Mouse (Mus musculus) urinary bladder, postnatal 4 days (tissue): Measurements from ENCODE around the gene Pacrg.

ENCODE experiments used
- DNase-seq, 2 experiments: peaks; one replicate each; pipeline ENCODE4 v3.0.0; 2021 to 2022; ENCODE audit warnings: low spot score in 2 of 2

The Pacrg gene

GRCm38 (mm10) chr17:10454406-10454805, 385.7 kb downstream of the Pacrg start:
- DNase-seq, result no peak

GRCm38 (mm10) chr17:10452801-10453200, 387.3 kb downstream of the Pacrg start:
- no peak for DNase-seq

DNA sequence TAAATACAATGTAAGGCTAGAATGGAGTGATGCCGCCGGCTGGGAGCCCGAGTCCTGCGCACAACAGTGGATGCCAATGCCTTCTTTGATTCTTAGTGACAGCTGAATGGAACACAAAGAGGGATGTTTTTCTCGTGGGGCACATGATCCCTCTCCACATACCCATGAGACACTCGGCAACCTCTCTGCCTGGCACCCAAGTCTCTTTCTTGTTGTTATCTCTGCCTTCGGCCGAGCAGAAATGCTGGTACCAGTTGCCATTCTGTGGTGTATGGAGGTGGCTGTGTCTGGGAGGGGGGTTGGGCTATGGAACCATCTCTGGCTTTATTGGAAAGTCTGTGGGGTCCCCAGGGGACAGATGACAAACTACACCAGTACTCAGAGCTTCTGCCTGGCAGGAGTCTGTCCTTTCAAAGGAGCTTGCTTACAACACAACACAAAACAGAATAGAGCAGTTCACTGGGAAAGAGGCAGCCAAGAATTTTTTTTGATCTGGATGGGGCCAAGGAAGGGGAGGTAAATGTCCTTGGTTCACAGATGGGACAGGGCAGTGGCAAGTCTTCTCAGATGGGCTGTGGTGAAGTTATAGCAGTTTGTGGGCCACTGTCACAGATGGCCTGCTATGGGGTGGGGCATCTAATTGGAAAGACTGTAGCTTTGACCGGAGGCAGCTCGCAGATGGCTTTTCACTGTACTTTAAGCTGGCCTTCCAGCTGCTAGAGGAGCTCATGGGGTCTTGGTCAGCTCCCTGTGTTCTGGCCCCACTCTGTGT, 388.6 kb downstream of the Pacrg start:
- DNase-seq, result no peak

GRCm38 (mm10) chr17:10449800-10450299, 390.3 kb downstream of the Pacrg start:
- peak in 1 of 2 experiments; percentile 55 for DNase-seq

DNA sequence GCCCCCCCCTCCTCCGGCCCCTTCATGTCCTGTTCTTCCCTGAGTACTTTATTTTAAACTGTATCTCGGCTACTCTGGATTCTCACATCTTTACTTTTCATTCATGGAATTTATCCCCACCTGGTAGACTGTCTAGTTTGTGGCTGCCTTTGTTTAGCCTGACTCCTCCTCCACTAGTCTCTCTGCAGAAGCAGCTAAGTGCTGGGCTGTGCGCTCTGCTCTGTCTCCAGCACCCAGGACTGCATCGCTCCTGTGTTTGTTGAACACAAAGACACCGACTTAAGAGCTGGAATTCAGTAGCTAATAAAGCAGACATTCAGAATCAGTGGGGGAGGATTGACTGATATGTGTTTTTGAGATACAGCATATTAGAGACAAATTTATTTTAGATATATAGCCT, 391.7 kb downstream of the Pacrg start:
- DNase-seq, result peak in 1 of 2 experiments; percentile 43

DNA sequence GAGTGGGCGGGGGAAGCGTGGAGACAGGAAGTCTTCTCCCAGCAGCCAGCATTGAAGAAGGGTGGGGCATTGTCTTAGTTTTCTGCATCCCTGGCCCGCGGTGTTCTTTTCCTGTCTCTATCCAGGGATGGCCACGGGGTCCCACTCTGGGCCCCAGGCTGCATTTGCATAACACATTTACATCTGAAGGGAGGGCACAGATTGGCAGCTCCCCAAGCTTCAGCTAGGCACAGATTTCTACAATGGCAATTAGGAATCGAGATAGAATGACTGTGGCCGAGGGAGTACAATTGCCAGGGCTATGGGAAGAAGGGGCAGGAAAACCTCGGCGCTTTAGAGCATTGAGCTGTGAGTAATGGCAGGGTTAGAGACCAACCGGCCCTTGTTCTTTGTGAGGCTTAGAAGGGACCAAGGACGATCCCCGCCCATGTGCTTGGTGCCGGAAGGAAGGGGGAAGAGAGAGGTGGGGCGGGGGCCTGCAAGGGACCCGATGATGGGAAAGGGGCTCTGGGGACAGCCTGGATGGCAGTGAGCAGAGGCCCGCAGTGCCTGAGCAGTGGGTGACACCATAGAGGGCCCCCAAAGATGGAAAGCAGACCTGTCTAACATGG, 398.5 kb downstream of the Pacrg start:
- DNase-seq, result no peak

DNA sequence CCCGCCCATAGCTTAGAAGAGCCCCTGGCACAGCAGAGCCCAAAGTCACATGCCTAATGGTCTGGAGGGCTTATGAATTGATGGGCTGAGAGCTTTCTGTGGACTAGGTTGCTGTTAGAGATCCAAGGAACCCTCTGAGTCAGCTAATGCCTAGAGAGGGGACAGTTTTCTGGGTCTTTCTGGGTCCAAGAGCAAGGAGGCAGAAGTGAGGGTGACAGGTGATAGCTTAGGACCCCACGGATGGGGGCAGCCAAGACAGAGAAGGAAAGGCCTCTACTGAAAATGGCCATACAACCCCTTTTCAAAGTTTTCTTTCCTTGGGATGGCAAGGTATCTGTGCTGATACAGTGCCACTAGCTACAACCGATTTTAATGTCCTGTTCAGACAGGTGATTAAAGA, 399.1 kb downstream of the Pacrg start:
- DNase-seq, result peak in 1 of 2 experiments; percentile 16

- peak in 1 of 2 experiments; percentile 47 for DNase-seq
These were observed 400.3 kb downstream of the Pacrg start for GRCm38 (mm10) chr17:10439815-10440214.

DNA sequence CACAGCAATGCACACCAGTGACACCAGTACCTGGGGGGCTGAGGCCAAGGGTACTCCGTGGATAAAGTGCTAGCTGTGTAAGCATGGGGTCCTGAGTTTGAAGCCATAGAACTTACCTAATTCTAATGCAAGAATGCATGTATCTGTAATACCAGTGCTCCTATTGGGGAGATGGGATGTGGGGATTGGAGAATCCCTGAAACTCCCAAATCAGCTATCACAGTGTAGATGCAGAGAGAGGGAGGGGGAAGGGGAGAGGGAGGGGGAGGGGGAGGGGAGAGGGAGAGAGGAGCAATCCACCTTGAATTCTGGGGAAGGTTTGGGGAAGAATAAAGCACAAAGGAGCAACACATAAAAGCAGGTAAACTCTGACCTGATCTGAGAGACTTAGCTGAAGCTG, 405.2 kb downstream of the Pacrg start:
- DNase-seq, result peak in 1 of 2 experiments; percentile 36

GRCm38 (mm10) chr17:10432525-10433180, 407.5 kb downstream of the Pacrg start:
- DNase-seq, result peak in 1 of 2 experiments; percentile 23

DNA sequence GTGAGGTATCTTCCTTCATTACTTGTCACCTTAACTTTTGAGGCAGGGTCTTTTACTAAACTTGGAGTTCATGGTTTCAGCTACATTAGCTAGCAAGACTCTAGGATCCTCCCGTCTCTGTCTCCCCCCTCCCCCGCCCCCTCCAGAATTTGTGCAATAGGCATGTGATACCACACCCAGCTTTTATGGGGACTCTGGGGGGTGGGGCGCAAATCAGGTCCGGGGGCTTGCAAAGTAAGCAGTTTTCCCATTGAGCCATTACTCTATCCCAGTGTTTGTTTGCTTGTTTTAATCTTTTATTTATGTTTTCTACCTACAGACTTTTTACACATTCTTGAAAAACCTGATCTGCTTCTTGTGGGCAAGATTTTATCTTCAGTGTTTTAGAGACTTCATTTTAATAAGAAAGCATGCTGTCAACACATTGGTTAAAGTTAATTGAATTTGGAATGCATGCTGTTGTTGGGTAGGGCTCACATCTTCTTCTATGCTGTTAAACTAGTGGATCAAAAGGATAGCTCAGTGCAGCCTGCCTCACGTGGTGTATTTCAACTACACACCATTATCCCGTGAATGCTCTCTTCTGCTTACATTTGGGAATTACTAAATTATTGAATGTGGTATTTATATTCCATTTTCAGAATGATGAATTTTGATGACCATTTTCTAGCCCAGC, 408.1 kb downstream of the Pacrg start:
- peak in 1 of 2 experiments; percentile 20 for DNase-seq

DNA sequence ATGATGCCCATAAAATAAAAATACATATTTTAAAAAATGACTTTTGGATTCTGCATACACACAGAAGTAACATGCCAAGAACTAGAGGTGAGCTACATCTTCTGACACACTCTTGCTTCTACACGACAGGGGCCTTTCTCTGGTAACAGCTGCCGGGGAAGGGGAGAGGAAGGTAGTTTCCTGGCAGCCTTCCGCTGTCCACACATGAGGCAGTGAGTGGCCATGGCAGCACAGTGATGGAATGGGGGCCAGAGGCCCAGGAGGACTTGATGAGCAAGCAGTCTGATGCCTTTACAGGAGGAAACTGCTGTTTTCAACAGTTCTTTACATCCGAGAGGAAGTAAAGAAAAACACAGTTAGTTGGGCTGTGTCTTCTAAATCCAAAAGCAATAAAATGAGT, 409.3 kb downstream of the Pacrg start:
- peak in 1 of 2 experiments; percentile 28 for DNase-seq

- peak in 1 of 2 experiments; percentile 56 for DNase-seq
These were observed 410.7 kb downstream of the Pacrg start for GRCm38 (mm10) chr17:10429406-10429805.

DNA sequence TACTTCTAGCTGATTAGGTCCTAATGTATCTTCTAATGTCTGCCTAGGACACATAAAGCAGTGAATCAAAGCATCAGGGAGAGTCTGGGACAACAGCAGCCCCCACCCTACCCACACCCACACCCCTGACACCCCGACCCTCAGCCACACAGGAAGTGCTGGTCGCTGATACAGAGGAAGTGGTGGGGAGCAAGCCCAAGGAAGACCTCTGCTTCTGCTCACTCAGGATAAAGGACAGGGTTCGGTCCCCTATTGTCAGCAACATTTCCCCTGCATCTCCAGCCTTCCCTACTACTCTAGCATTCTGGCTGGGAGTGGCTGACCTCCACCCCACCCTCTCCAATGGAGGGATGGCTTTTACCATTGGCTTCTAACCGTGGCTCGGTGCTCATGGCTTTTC, 414.8 kb downstream of the Pacrg start:
- peak in 1 of 2 experiments; percentile 38 for DNase-seq

DNA sequence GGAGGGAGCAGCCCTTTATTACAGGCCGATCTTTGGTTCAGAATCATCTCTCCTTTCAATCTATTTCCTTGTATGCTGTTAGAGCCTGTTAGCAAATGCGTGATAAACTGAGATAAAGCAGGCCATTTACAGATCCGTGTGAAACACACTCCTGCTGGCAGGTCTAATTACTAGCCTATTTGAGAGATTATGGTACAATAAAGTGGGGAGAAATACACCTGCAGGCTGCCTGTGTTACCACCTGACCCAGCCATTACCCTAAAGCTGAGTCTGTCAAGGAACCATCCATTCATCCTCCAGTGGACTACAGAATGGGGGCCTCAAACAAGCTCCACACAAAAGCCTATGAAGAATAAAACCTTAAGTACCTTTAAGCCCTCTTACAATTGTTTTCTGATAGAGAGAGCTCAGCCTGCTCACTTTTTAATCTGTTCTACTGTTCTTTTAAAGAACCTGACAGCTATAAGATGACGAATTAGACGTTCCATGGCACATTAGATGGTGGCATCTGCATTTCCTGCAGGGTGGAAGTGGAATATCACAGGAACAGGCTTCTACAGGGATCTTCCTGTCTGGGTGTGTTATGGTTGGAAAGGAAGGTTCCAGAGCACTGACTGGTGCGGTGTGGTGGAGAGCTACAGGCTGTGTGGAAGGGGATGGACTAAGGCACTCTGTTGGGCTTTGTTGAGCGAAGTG, 422.4 kb downstream of the Pacrg start:
- DNase-seq, result no peak

GRCm38 (mm10) chr17:10416995-10417394, 423.1 kb downstream of the Pacrg start:
- no peak for DNase-seq

DNA sequence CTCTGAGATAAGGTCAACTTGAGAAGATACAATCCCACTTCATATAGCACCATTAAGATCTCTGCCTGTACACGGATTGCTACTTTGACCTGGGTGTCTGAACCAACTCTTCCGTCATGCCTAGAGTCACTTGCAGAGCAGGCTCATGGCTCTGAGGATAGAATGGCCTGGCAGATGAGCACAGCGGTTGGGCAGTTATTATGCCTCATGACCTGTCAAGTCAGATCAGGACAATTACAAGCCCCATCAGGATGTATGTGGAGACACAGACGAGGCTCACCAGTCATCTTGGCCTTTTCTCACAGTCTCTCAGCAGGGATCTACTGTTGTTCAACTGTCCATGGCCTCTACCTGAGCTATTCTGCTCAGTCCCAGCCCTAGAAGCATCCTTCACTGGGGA, 424.0 kb downstream of the Pacrg start:
- no peak for DNase-seq

- no peak for DNase-seq
These were observed 425.7 kb downstream of the Pacrg start for GRCm38 (mm10) chr17:10414383-10414782.

DNA sequence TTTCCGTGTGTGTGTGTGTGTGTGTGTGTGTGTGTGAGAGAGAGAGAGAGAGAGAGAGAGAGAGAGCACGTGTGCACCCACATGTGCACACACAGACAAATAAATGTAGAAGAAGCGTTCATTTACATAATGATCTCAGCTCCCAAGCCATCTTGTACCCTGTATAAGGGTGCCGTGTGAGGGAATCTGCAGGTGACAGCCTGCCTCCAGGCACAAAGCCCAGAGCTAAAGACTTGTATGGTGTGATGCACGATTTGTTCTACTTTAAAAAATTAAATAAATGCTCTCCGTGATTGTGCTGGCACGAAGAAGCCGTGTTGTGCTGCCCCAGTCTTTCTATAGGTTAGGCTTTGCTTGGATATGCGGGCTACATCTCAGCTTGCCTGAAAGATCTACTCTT, 426.2 kb downstream of the Pacrg start:
- no peak for DNase-seq

GRCm38 (mm10) chr17:10410597-10411476, 429.3 kb downstream of the Pacrg start:
- DNase-seq, result no peak
